Mouse (Mus musculus): ENCODE data around the gene Mtln. TPM values are rescaled to one million over a fixed set of nuclear protein-coding genes. Genes with fewer than 3 reads are reported as not detected.

Gene Mtln
- polyA plus RNA-seq (2012; rRNA removed) = 63.0 and 70.6 TPM in 2 replicates

DNA sequence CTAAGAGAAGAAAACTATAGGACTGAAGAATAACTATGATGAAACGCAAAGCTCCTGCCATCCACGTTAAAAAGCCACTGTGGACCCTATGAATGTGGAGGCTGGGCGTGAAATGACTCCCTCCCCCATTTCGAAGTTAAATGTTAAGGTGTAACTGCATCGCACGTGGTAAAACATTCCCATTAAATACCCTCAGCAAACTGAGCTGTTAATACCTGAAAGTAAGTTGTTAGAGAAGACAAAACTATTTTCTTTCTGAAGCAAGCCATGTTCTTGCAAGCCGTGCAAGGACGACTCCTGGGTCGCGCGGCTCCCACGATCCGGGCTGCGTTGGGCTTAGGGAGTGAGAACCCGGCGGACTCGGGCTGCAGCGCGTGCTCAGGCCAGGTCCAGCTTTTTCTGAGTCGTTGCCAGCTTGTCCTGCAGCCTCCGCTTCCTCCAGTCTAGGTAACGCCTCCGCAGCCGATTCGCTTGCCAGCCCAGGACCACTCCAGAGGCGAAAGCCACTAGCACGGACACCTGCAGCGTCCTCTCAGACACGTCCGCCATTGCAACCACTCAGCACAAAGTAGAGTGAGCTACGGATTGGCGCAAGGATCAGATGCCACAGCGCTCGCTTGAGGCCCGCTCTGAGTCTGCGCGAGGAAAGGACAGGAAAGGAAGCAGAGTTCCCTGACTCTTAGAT lies at the start of gene Mtln:
Gene Mtln, minus strand, starts transcription at position 570 of the 685 bp plus-strand sequence.
- DNase-seq (ENCODE audit: low read depth, low spot score) = peak; percentile 83
- WGBS = 1% methylated on average over 37 of the region's 37 CpGs

- 26% methylated on average over 1 of the region's 1 CpGs for WGBS
- no peak for DNase-seq (ENCODE audit: low read depth, low spot score)
Measured at GRCm38 (mm10) chr2:127841402-127841801, 49.1 kb upstream of the Mtln start.

GRCm38 (mm10) chr2:127839425-127839824 lies 47.1 kb upstream of the Mtln start:
- 17% methylated on average over 11 of the region's 11 CpGs for WGBS
- no peak for DNase-seq (ENCODE audit: low read depth, low spot score)

GRCm38 (mm10) chr2:127838576-127838975 lies 46.3 kb upstream of the Mtln start, which contains the start of gene Acoxl:
Acoxl (plus strand) TSS chr2:127838876.
- DNase-seq (ENCODE audit: low read depth, low spot score) = no peak
- WGBS = 53% methylated on average over 7 of the region's 7 CpGs

- DNase-seq (ENCODE audit: low read depth, low spot score) = no peak
- 7% methylated on average over 2 of the region's 2 CpGs for WGBS
Measured at GRCm38 (mm10) chr2:127832833-127833190, 40.5 kb upstream of the Mtln start.

- 14% methylated on average over 11 of the region's 11 CpGs for WGBS
- DNase-seq (ENCODE audit: low read depth, low spot score) = peak; percentile 14
Measured at GRCm38 (mm10) chr2:127832103-127832832, 40.0 kb upstream of the Mtln start.

- DNase-seq (ENCODE audit: low read depth, low spot score) = peak; percentile 67
- 1% methylated on average over 56 of the region's 56 CpGs for WGBS
Measured at GRCm38 (mm10) chr2:127831401-127832102, 39.3 kb upstream of the Mtln start, which contains the start of gene Bub1. Bub1 (minus strand) TSS chr2:127831865.

GRCm38 (mm10) chr2:127789651-127790270 lies 2.5 kb downstream of the Mtln start:
- DNase-seq (ENCODE audit: low read depth, low spot score) = no peak
- 40% methylated on average over 9 of the region's 9 CpGs for WGBS

- 3% methylated on average over 11 of the region's 11 CpGs for WGBS
- DNase-seq (ENCODE audit: low read depth, low spot score) = no peak
Measured at GRCm38 (mm10) chr2:127789138-127789537, 3.1 kb downstream of the Mtln start.

DNA sequence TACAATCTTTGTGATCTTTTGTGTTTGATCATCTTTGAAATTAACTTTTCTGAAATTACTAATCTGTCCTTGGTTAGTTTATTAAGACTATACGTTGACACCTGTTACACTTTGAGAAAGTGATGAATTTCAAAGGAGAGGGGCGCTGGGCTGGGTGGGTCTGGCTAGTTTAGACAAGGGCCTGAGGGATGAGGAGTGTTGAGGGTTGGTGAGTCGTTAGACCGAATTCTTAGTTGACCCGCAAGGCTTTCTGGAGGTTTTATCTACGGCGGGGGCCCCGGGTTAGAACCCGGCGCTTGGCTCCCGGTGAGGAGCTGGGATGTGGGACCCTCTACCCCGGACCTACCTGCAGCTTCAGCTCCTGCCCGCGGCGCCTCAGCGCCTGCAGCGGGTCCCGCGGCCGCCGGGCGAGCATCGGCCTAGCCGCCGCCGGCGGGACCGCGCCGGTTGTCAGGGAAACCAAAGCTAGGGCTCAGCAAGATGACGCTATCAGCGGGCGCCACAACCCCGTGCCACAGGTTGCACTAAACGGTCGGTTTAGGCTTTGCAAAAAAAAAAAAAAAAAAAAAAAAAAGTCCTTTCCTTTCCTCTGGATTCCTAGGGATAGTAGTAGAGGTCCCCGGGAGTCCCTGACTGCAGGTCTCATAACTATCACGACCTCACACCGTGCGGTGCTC lies 3.7 kb downstream of the Mtln start, which contains the start of gene Nphp1:
Gene Nphp1, minus strand, starts transcription at position 458 of the 677 bp plus-strand sequence.
- DNase-seq (ENCODE audit: low read depth, low spot score) = peak; percentile 47
- WGBS = under 1% methylated on average over 40 of the region's 40 CpGs

DNA sequence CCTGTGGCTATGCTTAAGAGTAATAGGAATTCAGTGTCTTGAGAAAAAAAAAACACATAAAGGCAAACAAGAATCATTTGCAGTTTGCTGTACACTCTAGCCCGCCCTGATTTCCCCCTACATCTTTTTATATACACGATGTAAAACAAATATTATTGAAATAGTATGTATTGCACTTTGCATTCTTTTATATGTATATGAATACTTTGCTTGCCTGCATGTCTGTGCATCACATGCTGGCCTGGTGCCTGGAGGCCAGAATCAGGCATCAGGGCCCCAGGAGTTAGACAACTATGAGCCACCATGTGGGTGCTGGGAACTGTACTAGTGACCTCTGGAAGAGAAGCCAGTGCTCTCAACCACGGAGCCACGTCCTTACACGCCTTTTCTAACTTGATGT lies 5.1 kb downstream of the Mtln start:
- DNase-seq (ENCODE audit: low read depth, low spot score) = no peak
- WGBS = 86% methylated on average over 5 of the region's 5 CpGs

DNA sequence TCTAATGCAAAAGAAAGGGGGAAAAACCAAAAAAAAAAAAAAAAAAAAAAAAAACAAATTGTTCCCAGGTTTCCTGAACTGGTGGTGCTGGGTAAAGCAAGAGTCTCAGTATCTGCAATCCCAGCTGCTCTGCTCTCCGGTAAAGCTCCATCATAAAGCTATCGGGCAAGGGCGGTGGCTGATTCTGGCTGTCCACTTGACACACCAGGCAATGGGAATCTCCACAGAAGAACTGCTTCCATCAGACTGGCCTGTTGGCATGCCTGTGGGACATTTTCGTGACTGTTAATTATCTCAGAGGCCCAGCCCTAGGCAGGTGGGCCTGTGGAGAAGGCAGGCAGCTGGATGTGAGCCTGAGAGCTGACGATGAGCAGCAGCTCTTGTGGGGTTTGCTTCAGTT lies 13.8 kb downstream of the Mtln start:
- WGBS = 87% methylated on average over 5 of the region's 5 CpGs

DNA sequence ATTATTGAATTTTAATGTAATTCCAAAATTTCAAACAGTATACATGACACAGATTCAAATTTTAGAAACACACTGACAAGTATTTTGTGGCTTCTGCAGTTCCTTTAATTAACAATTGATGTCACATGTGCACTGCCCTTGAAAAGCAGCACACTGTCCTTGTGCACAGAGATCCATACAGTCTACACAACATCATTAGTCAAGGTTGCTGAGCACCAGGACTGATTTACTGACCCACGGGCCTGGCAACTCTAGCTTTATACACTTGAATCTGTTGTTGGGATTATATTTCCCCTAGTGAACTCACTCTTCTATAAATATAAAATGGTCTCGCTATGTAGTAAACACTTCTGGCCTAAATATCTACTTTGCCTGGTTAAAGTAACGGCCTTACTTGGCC lies 17.3 kb downstream of the Mtln start:
- WGBS = 76% methylated on average over 3 of the region's 3 CpGs
- no peak for DNase-seq (ENCODE audit: low read depth, low spot score)

More for the DNA sequence above, 13.8 kb downstream of the Mtln start:
- no peak for DNase-seq (ENCODE audit: low read depth, low spot score)

GRCm38 (mm10) chr2:127774578-127774941 lies 17.7 kb downstream of the Mtln start:
- WGBS = 64% methylated on average over 1 of the region's 1 CpGs
- DNase-seq (ENCODE audit: low read depth, low spot score) = no peak

DNA sequence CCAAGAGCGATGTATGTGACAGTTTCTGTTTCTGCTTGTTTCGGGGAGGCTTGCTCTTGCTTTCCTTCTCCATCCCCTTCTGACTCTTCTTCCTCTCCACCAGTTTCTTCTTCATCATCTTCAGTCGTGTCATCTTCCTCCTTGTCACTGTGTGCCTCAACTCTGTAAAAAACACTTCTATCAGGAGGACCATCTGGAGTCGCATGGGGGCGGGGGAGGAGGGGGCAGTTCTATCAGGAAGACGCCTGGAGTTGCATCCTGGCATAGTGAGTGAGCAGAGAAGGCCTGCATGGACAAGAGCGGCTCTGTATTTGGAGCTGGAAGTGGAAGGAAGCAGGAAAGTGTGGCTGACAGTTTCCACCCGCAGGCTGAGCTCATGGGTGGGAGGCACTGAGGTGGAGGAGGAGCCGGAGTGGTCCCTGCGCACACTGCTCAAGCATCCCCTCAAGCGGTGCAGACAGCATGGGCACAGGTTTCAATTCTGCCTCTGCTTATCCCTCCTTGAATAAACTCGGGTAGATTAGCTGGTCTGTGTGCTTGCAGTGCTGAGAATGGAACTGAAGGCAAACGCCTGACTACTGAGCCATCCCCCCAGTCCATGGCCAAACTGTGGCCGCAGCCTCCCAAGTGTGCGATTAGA lies 18.2 kb downstream of the Mtln start:
- DNase-seq (ENCODE audit: low read depth, low spot score) = no peak
- 73% methylated on average over 15 of the region's 15 CpGs for WGBS

- no peak for DNase-seq (ENCODE audit: low read depth, low spot score)
- WGBS = 73% methylated on average over 5 of the region's 5 CpGs
Measured at GRCm38 (mm10) chr2:127761587-127761986, 30.7 kb downstream of the Mtln start.

- WGBS = 68% methylated on average over 10 of the region's 10 CpGs
- DNase-seq (ENCODE audit: low read depth, low spot score) = no peak
Measured at GRCm38 (mm10) chr2:127760429-127761000, 31.8 kb downstream of the Mtln start.

DNA sequence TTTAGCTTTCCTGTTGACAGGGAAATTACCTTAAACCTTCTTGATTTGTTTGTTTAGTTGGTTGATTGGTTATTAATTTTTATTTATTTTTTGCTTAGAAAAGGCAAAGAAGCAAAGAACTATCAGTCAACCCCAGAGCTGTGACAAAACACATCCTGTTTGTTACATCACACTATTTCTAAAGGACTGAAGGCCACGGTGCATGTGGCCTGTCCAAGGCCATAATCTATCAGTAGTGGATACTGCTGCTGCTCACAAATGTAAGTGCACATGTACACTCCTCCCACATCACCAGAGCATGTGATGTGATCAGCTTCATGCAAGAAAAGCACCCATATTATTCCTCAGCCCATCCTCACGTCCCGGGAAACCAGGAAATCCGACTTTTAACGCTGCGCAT lies 32.3 kb downstream of the Mtln start:
- no peak for DNase-seq (ENCODE audit: low read depth, low spot score)
- WGBS = 89% methylated on average over 6 of the region's 6 CpGs
